Mouse (Mus musculus) urinary bladder, postnatal 36 days (tissue): Measurements from ENCODE around the gene Usp26.

Source experiments
- DNase-seq, 2 experiments: peaks; one replicate each; pipeline ENCODE4 v3.0.0; 2022; ENCODE audit warnings: low spot score in 2 of 2, mixed read lengths in 1 of 2

Gene Usp26

GRCm38 (mm10) chrX:51801133-51801532 is at the start of gene Usp26:
Gene Usp26, minus strand, starts transcription at chrX:51801233.
- no peak for DNase-seq

- DNase-seq: no peak
Observed at GRCm38 (mm10) chrX:51814466-51815247, 13.6 kb upstream of the Usp26 start.

- DNase-seq: peak in 1 of 2 experiments; percentile 0
Observed at GRCm38 (mm10) chrX:51767457-51767856, 33.6 kb downstream of the Usp26 start.

- DNase-seq: peak; percentile 0 to 4
Observed at GRCm38 (mm10) chrX:51736450-51736849, 64.6 kb downstream of the Usp26 start.

GRCm38 (mm10) chrX:51714086-51714745 is 86.8 kb downstream of the Usp26 start:
- no peak for DNase-seq

- no peak for DNase-seq
Observed at GRCm38 (mm10) chrX:51712996-51713395, 88.0 kb downstream of the Usp26 start.
